Mouse (Mus musculus) left cerebral cortex, adult 18-20 months (tissue): Measurements from ENCODE around the gene Ppm1d. TPM values are rescaled to one million over a fixed set of nuclear protein-coding genes. Genes with fewer than 3 reads are reported as not detected.

ENCODE experiments used
- DNase-seq, 2 experiments: peaks; one replicate each; pipeline ENCODE4 v3.0.0; 2021 to 2022; ENCODE audit warnings: low spot score in 2 of 2, mixed read lengths in 1 of 2
- long read RNA-seq, 2 experiments: library from polyadenylated mRNA; stranded (forward); transcript quantifications; one replicate each; pipeline ENCODE4 v2.0.0; 2021
- total RNA-seq, 2 experiments: library from RNA; stranded (reverse); gene quantifications; 2 replicates each; pipeline ENCODE4 v1.2.3; 2021

Ppm1d gene
- 10 to 100 TPM; 17.3 to 18.2 TPM for total RNA-seq
- long read RNA-seq, experiment 1, transcript Ppm1d-201 (6 exons, 2,899 nt): major isoform, 28 of 32 reads
- long read RNA-seq, experiment 1, partial matches to known transcripts: 3 of 32 reads
- long read RNA-seq, experiment 1, other reads (novel, unspliced or antisense): 1 of 32 reads
- long read RNA-seq, experiment 2, transcript Ppm1d-201 (6 exons, 2,899 nt): major isoform, 12 of 12 reads
- long read RNA-seq, experiment 2, partial matches to known transcripts: 0 of 12 reads
- long read RNA-seq, experiment 2, other reads (novel, unspliced or antisense): 0 of 12 reads

DNA sequence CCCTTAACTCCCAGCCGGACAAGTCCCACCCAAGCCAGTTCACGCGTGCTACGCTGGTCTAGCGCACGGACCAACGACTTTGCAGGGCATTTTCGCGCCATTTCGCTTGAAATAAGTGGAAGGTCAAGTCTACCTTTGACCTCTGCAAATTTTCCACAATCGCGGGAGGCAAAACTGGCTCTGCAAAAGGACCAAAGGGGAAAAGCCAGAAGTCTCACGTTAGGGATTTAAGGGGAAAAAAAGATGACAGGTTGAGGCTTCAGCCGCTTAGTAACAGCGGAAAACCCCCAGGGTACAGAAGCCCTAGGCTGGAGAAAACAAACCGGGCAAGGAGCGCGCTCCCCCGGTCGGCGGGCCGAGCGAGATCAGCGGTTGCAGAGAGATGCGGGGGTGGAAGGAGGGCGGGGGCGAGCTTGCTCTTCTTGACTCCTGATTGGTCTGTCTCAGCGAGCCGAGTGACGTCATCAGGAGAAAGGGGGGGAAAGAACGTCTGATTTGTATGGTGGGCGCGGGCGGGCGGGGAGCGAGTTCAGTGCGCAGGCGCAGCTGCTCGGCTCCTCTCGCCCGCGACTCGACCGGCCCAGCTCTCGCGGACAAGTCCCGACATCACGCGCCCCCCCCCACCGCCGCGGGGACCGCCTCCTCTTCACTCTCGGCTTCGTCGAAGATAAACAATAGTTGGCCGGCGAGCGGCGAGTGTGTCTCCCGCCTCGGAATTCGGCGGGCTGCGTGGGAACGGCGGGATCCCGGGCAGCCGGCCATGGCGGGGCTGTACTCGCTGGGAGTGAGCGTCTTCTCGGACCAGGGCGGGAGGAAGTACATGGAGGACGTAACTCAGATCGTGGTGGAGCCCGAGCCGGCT is at the start of gene Ppm1d:
Gene Ppm1d, plus strand, starts transcription at position 532 of the 862 bp plus-strand sequence.
- DNase-seq: peak; percentile 95 to 98

DNA sequence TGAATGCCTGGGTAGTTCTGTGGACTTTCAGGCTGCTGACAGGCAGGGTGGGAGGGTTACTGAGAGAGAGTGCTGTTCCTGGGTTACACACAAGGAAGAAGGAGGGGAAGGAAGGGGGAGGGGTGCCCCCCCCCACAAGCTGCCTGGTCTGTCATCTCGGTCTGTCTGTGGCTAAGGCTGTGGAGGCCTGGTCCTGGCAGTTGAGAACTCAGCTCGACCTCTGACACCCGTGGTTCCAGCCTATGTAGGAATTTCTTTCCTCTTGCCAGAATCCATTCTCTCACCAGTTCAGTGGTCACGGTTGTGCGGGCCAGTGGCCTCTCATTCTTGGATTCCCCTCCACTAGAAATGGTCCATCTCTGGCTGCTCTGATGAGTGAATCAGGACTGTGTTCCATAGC is 46.4 kb upstream of the Ppm1d start:
- no peak for DNase-seq

DNA sequence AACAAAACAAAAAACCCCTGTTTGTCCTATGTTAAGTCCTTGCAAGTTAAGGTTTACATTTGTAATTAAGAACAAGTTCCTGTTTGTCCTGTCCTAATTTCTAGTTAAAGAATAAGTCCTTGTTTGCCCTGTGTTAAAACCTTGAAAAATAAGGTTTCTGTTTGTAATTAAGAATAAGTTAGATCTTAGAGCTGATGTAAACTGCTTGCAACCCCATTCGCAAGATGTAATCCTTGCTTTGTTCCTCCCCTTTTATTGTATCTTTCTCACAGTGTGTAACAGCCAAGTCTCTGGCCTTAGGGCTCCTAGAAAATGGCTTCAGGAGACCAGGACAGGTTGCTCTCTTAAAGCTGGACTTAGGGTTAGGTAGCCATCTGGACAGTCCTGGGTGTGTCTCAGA is 43.7 kb upstream of the Ppm1d start:
- DNase-seq: no peak

DNA sequence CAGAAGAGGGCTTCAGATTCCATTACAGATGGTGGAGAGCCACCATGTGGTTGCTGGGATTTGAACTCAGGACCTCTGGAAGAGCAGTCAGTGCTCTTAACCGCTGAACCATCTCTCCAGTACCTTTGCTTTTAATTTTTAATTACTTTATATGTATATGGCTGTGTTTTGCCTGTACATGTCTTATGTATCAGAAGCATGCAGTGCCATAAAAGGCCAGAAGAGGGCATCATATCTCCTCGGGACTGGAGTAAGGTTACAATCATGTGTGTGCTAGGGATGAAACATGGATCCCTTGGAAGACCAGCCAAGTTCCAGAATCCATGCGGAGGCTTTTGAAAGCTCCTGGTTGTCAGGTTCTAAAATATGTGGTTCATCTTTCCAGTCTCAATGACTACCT is 40.4 kb upstream of the Ppm1d start:
- peak; percentile 4 to 11 for DNase-seq

DNA sequence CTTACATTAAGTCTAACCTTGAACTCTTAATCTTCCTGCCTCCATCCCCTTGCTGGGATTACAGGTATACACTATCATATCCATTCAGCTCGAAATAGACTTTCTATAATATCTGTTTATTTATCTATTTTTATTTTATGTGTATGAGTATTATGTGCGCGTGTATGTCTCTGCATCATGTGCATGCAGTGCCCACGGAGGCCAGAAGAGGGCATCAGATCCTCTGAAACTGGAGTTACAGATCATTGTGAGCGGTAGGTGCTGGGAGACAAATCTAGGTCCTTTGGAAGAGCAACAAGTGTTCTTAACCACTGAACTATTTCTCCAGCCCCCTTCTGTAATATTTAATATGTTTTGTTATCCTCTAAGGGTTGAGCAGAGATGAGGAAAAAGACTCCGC is 37.7 kb upstream of the Ppm1d start:
- DNase-seq: no peak

DNA sequence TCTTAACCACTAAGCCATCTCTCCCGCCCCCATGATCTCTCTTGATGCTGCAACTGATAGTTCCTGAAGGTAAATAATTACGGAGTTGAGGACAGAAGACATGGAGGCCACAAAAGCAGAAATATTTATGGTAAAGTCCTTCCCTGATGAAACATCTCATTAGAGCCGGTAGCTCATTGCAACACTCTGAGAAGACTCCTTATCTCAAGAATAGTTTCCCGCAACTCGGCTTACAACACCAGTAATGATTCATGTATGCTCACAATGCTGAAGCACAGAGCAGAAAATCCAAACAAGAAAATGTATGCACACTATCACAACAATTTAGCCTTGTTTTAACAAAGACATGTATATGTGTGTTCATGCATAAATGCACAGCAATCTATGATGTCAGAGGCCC is 35.9 kb upstream of the Ppm1d start:
- DNase-seq: no peak

DNA sequence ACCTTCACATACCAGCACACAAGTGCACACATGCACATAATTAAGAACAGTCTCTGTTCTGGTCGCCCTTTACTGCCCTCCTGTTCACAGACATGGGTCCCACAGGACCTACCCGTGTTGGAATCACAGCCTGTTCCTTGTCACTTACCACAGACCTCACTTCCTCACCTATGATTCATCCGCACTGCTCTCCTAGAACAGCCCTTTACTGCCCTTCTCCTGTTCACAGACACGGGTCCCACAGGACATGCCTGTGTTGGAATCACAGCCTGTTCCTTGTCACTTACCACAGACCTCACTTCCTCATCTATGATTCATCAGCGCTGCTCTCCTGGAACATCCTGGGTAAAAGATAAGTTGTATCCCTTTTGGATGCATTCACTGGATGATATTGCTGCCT is 33.4 kb upstream of the Ppm1d start:
- no peak for DNase-seq

DNA sequence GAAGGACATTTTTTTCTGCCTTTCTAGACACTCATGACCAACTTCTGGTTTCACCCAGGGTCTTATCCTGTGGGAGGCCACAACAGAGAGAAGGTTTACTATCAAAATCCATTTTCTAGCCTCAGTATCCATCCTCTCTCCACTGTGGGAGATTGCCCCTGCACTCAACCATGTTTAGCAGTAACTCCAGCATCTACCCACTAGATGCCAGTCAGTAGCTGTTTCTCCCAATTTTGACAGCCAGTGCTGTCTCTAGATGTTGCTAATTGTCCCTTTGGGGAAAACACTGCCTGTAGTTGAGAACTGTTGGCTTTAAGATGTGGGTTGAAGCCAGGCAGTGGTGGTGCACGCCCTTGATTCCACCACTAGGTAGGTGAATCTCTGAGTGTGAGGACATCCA is 32.9 kb upstream of the Ppm1d start:
- no peak for DNase-seq

DNA sequence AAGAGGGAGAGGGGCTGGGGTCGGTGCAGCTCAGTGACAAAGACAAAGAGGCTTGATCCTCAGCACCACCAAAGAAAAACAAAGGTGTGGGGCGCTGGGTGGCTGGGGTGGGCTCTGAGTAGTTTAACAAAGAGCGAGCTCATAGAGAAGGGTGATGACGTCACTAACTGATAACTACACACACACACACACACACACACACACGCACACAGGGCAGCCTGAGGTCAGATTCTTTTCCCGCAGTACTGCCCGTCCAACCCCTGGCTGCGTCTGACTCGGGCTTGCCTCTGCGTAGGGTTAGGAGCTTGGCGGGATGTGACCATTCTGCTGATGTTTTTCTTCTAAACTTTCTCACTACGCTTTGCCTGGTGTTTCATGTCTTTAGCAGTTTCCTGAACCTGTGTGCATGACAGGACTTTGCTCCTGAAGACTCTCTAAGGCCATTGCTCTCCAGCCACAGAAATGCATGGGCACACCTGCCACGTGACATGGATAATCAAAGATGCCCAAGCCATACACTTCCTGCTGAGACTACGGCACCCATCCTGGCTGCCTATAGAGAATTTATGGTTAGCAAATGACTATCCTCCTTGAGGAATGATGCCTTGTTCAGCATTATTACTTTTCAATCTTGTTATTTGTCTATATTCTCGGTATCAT is 29.7 kb upstream of the Ppm1d start:
- DNase-seq: no peak

DNA sequence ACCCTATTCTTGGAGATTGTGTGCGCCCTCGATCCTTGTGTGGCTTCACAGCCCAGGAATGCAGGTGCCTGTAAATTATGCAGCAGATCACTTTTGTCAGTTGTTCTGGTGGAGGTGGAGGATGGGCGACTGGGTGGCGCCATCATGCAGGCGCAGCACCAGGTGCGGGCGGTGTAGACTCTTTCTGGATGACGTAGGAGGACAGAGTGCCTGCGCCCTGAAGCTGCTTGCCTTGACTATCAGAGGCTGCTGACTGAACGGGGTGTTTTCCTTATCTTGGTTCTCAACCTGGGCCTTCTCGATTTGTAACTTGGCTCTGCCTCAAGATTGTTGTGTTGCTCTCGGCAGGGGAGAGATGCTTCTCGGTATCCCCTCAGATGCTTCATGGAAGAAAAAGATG is 13.1 kb upstream of the Ppm1d start:
- no peak for DNase-seq

DNA sequence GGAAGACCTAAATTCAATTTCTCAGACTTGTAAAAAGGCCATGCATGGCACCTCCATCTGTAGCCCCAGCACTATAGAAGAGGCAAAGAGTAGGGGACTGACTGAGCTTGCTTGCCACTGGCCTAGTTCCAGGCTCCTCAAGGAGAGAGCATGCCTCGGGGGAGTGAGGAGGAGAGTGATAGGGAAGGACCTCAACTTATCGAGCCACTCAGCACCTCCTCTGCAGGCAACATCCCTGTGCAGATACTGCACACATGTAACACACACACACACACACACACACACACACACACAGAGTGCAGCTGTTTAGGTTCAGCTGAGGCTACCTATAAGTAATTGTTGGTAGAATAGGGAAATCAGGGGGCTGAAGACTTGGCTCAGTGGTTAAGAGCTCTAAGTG is 11.2 kb upstream of the Ppm1d start:
- DNase-seq: no peak

DNA sequence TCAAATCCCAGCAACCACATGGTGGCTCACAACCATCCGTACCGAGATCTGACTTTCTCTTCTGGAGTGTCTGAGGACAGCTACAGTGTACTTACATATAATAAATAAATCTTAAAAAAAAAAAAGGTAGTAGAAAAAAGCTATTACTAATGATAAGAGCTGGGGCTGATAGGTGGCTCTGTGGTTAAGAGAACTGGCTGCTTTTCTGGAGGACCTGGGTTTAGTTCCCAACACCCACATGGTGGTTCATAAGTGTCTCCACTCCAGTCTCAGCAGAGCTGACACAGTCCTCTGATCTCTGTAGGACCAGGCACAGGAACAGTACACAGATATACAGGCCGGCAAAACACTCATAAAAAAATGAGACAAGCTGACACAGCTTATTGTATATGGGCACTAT is 9.9 kb upstream of the Ppm1d start:
- no peak for DNase-seq

DNA sequence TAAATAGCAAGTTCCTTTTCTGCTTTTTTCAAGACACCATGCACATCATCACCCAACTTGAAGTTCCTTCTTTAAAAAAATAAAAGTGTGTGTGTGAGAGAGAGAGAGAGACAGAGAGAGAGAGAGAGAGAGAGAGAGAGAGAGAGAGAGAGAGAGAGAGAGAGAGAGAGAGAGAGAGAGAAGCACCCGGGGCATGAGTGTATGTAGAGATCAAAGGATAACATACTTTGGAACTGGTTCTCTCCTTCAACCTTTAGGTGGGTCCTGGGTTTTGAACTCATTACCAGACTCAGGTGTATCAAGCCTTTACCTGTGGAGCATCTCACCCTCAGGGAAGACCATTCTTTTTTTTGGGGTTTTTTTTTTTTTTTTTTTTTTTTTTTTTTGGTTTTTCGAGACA is 9.2 kb upstream of the Ppm1d start:
- no peak for DNase-seq

DNA sequence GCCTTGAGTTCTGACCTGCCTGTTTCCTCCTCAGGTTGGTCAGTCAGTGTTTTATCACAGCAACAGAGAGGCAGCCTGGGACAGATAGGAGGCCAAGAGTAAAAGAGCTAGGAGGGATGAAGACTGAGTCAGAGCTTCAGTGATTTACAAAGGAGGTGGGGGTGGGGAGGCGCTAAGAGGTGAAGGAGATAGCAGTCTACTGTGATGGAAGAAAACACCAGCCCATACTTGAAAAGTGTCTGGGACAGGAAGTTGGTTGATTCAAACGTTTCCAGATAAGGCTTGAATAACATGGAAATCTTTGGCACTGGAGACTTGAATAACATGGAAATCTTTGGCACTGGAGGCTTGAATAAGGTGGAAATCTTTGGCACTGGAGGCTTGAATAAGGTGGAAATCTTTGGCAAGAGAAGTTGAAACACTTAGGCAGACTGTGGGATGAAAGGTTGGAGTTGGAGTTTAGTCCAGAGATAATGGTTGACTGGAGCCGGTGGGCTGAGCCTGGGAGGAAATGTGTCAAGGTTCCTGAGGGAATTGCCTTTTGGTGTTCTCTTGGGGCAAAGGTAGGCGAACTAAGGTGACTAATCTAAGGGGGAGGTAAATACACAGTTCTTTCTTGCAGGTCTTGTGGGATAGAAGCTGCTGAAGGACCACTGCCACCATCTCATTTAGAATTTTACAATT is 4.3 kb upstream of the Ppm1d start:
- no peak for DNase-seq

DNA sequence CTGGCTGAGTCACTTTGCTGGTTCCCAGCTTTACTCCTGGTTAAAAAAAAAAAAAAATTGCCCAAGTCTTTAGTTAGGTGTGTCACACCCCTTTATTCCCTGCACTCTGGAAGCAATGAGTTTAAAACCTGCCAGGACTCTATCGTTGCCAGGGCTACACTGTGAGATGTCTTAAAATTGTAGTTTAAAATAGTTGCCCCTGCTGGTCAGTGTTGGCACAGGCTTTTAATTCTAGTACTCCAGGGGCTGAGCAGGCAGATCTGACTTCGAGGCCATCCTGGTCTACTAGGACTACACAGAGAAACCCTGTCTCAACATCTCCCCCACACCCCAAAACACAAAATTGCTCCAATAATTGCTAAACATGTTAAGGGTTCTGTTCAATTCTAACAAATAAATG is 2.2 kb upstream of the Ppm1d start:
- no peak for DNase-seq

DNA sequence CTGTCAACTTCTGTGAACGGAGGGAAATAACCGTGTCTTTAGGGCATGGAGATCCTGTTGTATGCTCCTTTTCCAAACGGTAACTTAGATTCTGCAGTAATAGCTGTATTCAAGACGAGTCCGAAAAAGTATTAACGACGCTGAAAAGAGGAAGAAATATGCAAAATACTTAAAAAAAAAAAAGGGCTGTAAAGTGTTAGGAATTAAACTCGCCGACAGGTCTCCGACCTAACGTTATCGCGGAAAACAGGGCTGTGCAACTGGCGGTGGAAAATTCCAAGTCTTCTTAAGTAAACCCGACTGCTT is 684 bp upstream of the Ppm1d start:
- no peak for DNase-seq

DNA sequence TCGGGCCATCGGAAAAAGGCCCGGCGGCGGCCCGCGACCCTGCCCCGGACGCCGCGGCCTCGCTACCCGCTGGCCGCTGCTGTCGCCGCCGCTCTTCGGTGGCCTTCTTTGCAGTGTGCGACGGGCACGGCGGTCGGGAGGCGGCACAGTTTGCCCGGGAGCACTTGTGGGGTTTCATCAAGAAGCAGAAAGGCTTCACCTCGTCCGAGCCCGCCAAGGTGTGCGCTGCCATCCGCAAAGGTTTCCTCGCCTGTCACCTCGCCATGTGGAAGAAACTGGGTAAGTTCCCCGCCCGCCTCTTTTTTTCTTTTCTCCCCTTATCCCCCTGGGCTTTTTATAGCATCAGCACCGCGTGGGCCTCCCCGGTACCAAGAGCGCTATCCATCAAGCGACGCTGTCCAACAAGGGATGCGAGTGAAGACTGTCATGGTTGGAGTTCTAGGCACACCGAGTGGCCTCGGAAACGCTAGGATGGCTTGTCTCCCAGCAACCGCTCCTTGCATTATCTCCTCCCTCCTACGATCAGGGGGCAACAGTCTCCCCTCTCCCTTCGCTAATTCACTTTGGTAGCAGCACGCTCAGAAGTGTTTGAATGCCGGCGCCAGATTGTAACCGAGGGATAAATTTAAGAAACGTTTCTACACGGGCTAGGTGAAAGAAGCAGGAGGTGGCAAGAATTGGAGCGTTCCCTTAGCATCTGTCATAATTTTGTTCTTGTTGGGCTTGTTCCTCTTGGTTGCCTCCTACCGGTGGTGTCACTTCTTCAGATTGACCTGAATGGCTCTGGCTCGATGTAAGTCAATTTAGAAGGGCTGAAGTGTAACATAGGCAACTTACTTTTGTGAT is 824 bp downstream of the Ppm1d start:
- DNase-seq: peak; percentile 32 to 36

DNA sequence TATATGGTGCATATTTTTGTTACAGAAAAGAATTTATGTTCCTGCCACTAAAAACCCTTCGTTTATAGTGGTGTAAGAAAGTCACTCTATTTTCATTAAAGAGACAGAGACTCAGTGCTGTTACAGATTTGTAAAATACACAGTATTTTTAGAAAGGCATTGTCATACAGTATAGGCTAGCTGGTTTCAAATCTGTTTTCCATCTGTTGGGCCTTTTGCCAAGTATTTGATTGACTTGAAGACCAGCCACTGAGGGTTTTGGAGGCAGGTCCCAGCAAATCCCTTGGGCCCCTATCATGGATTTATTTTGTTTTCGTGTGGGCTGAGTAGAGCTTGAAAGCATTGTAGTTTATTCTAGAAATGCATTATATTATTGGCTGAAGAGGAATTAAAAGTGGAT is 1.8 kb downstream of the Ppm1d start:
- DNase-seq: peak; percentile 24 to 27

DNA sequence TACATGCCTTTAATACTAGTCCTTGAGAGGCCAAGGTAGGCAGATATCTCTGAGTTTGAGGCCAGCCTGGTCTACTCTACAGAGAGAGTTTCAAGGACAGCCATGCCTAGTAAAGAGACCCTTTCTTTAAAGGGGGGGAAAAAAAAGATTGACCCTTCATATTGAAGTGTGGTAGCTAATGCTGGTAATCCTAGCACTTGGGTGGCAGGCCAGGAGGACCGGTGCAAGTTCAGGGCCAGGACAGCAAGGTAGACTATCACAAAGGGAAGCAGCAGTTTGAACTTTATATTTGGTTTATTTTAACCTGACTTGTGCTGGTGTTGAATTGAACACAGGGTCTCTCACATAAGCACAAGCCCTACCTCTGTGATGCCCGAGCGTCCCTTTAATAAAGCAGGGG is 2.3 kb downstream of the Ppm1d start:
- no peak for DNase-seq

DNA sequence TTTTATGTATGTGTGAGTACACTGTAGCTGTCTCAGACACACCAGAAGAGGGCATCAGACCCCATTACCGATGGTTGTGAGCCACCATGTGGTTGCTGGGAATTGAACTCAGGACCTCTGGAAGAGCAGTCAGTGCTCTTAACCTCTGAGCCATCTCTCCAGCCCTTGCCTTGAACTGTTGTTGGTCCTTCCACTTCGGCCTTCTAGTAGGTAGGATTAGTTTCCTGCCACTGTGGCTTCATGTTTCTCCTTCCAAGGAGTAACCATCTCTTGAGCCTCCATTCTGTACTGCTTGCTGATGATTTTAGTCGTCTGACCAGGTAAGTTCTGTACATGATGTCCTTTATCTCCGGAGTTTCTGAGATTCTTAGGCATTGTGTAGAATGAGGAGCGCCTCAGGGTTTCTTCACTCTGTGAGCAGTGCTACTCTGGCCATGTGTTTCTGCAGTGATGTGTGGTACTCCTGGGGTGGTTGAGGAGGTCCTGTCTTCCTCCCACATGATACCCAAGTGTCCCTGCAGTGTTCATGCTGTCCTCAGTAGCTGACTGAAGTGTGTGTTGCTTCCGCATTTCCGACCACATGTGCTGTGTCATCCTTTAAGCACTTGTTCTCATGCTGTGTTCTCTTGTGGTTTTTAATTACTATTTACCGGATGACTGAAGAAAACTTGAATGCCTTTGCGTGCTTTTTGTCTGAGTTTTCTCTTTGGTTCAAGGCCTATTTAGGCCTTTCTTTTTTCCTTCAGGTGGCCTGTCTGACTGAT is 12.7 kb downstream of the Ppm1d start:
- no peak for DNase-seq
